Mouse (Mus musculus) CD4-positive, CD25-positive, alpha-beta regulatory T cell, adult 4 months (primary cell): ENCODE measurements around the gene Gas7. TPM values are rescaled to one million over a fixed set of nuclear protein-coding genes. Genes with fewer than 3 reads are reported as not detected.

ENCODE experiments used
- ATAC-seq: one replicate; pipeline ENCODE4 v1.8.0; 2017
- polyA plus RNA-seq, 2 experiments: library from polyadenylated mRNA; unstranded; fragments of 100-300 nt; shearing (Covaris generic); gene quantifications; one replicate each; pipeline ENCODE4 v1.2.1; 2017

Gene Gas7
- polyA plus RNA-seq, 2 experiments from 2014 or later, result 0.12 to 0.85 TPM

GRCm38 (mm10) chr11:67536413-67536812, 81.2 kb downstream of the Gas7 start:
- no peak for ATAC-seq

- no peak for ATAC-seq
Observed at GRCm38 (mm10) chr11:67537353-67537752, 82.1 kb downstream of the Gas7 start.

GRCm38 (mm10) chr11:67538557-67538956, 83.3 kb downstream of the Gas7 start:
- no peak for ATAC-seq

- ATAC-seq, result no peak
Observed at GRCm38 (mm10) chr11:67544656-67545432, 89.6 kb downstream of the Gas7 start.

GRCm38 (mm10) chr11:67546582-67546981, 91.3 kb downstream of the Gas7 start:
- no peak for ATAC-seq

GRCm38 (mm10) chr11:67549306-67549705, 94.1 kb downstream of the Gas7 start:
- ATAC-seq, result no peak

- ATAC-seq, result no peak
Observed at GRCm38 (mm10) chr11:67549762-67550488, 94.7 kb downstream of the Gas7 start.

GRCm38 (mm10) chr11:67552400-67552799, 97.2 kb downstream of the Gas7 start:
- no peak for ATAC-seq

GRCm38 (mm10) chr11:67554276-67554675, 99.0 kb downstream of the Gas7 start:
- no peak for ATAC-seq

GRCm38 (mm10) chr11:67556360-67556759, 101.1 kb downstream of the Gas7 start:
- no peak for ATAC-seq

GRCm38 (mm10) chr11:67558772-67559448, 103.7 kb downstream of the Gas7 start:
- no peak for ATAC-seq

GRCm38 (mm10) chr11:67559522-67559921, 104.3 kb downstream of the Gas7 start:
- no peak for ATAC-seq

GRCm38 (mm10) chr11:67561631-67562030, 106.4 kb downstream of the Gas7 start:
- no peak for ATAC-seq

GRCm38 (mm10) chr11:67563141-67563540, 107.9 kb downstream of the Gas7 start:
- no peak for ATAC-seq

GRCm38 (mm10) chr11:67564003-67564637, 108.9 kb downstream of the Gas7 start:
- peak; percentile 69 for ATAC-seq

GRCm38 (mm10) chr11:67565512-67565911, 110.3 kb downstream of the Gas7 start:
- no peak for ATAC-seq

- ATAC-seq, result no peak
Observed at GRCm38 (mm10) chr11:67566704-67567103, 111.5 kb downstream of the Gas7 start.

- ATAC-seq, result no peak
Observed at GRCm38 (mm10) chr11:67567184-67567583, 111.9 kb downstream of the Gas7 start.

- ATAC-seq, result no peak
Observed at GRCm38 (mm10) chr11:67567991-67568390, 112.8 kb downstream of the Gas7 start.

- no peak for ATAC-seq
Observed at GRCm38 (mm10) chr11:67568815-67569214, 113.6 kb downstream of the Gas7 start.

- no peak for ATAC-seq
Observed at GRCm38 (mm10) chr11:67570947-67571346, 115.7 kb downstream of the Gas7 start.

- no peak for ATAC-seq
Observed at GRCm38 (mm10) chr11:67574344-67574743, 119.1 kb downstream of the Gas7 start.

GRCm38 (mm10) chr11:67577472-67577871, 122.2 kb downstream of the Gas7 start:
- ATAC-seq, result no peak
